Mouse (Mus musculus) T-helper 17 cell (primary cell): ENCODE results near the gene Nr4a1.

ENCODE experiments used
- in situ Hi-C, 2 experiments: fragments of 300-600 bp; cut with MboI, MseI; formaldehyde crosslinking; loops; 1 replicate in 1 of 2; 2 replicates in 1 of 2; pipeline ENCODE4 v1.15.1; 2025; ENCODE audit warnings: high pct_unique_total_duplicates in 2 of 2

Nr4a1 gene

DNA sequence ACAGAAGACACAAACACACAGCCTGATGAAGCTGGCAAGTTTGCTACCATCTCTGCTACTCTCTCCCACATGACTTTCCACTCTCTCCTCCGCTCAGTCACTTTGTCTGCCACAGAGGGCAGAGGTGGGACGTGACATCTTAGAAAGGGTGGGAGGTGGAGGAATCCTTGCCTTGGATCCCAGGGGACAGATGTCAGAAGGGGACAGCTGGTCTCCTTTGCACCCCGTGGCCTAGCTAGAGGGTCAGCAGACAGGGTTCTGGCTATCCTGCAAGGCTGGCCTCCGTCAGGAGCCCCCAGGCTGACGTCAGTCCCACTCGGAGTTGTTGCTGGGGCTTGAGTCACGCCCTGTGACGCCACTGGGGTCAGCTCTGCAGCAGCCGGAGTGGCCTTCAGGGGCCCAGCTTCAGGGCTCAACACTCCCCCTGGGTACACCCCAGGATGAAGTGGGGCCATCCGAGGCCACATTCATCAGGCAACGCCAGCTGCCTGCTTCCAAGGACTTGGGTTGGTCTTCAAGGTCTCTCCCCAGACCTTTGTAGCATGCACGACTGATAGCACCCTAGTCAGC lies 25.4 kb downstream of the Nr4a1 start:
- in situ Hi-C loops: loop anchor here in 1 of 2 experiments (5.0 kb wide), 1 partner anchor 37 kb away; no protein-coding TSS in a partner anchor

DNA sequence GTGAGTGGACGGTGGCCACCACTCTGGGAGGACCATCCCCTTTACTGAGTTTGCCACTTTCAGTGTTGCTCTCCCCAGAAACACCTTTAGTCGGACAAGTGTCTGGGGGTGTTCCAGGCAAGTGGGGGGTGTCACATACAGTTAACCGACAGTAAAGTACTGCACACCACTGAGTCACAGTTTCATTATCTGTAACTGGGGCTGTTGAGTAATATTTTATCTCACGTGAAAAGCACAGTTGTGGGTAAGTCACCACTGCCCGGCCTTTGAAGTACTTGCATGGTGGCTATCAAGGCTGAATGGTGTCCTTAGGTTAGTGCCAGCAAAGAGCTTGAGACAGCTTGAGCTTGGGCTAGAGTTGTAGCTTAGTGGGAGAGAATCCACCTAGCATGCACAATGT lies 28.4 kb downstream of the Nr4a1 start:
- in situ Hi-C loops: no loop called here

DNA sequence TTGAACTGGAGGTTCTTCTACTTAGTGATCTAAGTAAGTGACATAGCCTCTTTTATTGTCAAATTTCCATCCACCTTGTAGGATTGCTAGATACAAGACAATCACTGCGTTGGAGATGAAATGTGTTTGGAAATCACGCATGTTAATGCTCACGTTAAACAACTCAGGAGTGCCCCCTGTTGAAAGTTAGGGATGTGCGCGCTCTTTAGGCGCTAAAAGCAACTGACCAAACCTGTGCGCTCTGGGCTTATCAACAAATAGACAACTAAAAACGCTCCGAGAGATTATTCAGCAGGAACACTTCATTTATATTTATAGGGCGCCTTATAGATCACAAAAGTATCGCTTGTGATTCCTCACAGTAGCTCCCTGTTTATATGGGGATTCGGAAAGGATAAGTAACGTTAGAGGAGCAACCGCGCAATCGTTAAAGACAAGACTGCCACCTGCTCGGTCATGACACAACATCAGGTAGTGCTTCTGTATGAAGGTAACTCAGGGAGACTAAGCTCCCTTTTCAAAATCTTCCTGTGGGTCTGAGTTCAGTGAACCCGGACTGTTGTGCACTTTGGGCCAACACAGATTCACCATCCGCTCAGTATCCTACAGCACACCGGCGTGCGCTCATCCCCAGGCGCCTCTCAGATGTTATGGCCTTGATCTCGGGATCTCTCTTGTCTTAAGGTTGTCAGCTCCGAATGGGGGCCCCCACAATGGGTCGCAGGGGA lies 29.3 kb downstream of the Nr4a1 start:
- in situ Hi-C loops: no loop called here

DNA sequence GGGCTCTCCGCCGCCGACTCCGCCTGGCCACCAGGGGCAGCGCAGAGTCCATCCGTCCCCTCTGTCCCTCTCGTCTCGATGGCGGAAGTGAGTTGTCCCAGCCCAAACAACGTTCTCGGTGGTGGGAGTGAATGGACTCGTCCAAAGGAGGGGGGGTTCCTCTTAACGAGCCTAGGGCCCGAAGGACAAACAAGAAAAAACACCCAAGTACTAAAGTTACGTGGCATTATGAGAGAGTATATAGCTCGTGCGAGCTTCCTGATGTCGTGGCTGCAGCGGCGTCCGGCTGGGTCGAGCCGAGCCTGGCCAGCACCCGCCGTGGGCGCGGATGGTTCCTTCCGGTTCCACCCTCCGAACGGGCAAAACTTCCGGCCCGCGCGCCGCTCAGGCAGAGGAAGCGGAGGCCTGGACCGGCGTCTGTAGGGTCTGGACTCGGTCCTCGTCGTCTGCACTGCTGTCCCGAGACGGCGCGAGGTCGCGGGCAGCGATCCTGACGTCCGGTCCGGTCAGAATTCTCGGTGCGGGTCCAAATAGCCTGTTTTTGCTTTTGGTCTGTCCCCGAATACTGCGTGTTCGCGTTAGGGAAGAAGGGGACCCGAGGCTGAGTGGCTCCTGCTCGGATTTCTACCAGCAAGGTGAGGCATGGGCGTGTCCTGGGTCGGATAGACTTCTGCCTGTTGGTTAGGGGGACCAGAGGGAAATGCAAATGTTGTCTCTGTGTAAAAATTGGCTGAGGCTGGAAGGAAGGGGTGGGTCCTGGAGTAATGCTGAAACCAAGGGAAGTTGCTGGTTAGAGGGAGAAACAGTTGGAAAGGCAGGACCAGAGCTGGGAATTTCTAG lies 30.1 kb downstream of the Nr4a1 start, which contains the start of gene Atg101:
Atg101 (plus strand) TSS at position 362 of the 840 bp plus-strand sequence.
- in situ Hi-C loops: no loop called here

DNA sequence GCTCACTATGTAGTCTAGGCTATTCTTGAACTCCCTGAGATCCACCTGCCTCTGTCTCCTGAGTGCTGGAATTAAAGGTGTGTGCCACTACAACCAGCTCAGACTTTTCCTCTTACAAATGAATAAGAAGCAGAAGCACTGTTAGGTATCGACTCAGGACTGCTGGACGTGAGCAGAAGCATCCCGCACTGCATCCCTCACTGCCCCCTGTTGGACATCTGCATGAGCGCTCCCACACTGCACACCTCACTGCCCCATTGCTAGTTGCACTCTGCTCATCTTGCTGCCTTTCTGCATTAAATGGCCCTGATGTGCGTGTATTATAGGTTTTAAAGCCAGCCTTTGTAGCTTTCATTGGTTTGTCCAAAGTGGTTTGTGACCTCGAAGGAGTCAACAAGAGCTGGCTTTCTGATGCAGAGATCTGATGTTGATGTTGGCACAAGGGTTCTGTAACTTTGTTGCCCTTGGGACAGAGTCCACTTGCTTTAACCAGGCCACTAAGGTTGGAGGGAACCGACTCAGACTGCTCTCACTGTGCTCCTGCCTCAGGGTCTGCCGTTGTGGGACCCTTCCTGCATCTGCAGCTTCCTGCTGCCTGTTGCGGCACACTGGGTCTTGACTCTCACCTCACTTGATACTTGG lies 32.2 kb downstream of the Nr4a1 start:
- in situ Hi-C loops: no loop called here

DNA sequence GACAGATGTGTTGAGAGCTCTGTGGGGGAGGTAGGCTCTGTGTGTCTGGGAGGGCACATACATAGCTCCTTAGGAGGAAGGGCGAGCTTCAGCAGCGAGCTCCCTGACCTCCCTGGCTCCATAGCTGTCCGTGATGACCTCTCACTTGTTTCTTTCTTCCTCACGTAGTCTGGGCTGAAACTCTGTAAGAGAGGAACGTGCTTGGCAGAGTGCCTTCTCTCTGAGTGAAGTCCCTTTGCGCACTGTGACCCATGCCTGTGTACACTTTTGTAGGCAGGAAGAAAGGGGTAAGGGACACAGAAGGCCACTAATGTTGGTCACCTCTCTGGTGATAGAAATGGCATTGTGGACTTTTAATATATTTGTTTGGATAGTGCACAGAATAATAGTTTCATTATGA lies 33.3 kb downstream of the Nr4a1 start:
- in situ Hi-C loops: no loop called here

DNA sequence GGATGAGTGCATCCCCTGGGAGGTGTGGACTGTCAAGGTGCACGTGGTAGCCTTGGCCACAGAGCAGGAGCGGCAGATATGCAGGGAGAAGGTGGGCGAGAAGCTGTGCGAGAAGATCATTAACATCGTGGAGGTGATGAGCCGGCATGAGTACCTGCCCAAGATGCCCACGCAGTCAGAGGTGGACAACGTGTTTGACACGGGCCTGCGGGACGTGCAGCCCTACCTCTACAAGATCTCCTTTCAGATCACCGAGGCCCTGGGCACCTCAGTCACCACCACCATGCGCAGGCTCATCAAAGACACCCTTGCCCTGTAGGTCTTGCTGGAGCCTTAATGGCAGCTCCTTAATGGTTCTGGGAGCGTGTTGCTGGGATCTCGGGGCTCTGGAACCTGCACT lies 36.3 kb downstream of the Nr4a1 start:
- in situ Hi-C loops: no loop called here

DNA sequence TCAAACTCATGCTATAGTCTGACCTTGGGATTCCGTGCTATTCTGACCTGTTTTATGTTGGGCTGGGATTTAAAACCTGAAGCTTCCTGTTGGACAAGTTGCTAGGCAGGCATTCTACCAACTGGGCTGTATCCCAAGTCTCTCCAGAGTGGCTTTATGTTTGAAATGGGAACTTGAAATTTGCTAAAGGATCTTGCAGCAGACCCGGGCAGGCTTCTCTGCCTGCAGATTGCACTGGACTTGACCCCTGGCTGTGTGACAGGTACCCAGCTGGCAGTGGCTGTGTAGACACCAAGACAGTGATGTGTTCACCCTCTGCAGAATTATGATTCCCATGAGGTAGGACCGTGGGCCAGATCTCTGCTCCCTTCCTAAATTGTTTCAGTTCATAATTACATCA lies 37.9 kb downstream of the Nr4a1 start:
- in situ Hi-C loops: no loop called here

DNA sequence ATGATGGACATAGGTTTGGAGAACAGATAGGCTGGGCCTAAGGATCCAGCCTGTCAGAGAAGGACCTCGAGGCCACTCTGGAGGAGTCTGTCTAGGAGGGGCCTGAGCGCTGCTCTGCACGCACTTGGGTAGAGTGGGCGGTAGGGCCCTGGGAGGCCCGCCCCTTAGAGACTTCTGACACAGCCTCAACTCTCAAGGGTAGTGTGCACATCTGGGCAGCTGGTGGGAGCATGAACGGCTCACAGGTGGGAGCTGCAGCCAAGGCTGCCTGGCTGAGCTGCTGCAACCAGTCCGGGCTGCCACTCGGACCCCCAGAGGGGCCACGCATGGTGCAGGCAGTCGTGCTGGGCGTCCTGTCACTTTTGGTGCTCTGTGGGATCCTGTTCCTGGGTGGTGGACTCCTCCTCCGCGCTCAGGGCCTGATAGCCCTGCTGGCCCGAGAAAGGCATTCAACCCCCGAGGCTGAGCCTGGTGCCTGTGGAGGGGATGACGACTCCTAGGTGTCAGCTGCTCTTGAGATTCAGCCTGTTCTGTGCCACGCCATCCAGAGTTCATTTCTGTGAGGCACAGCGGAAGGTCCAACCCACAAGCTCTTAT lies 39.1 kb downstream of the Nr4a1 start, which contains the start of gene 6030408B16Rik:
6030408B16Rik (plus strand) TSS at position 188 of the 597 bp plus-strand sequence.
- in situ Hi-C loops: no loop called here

DNA sequence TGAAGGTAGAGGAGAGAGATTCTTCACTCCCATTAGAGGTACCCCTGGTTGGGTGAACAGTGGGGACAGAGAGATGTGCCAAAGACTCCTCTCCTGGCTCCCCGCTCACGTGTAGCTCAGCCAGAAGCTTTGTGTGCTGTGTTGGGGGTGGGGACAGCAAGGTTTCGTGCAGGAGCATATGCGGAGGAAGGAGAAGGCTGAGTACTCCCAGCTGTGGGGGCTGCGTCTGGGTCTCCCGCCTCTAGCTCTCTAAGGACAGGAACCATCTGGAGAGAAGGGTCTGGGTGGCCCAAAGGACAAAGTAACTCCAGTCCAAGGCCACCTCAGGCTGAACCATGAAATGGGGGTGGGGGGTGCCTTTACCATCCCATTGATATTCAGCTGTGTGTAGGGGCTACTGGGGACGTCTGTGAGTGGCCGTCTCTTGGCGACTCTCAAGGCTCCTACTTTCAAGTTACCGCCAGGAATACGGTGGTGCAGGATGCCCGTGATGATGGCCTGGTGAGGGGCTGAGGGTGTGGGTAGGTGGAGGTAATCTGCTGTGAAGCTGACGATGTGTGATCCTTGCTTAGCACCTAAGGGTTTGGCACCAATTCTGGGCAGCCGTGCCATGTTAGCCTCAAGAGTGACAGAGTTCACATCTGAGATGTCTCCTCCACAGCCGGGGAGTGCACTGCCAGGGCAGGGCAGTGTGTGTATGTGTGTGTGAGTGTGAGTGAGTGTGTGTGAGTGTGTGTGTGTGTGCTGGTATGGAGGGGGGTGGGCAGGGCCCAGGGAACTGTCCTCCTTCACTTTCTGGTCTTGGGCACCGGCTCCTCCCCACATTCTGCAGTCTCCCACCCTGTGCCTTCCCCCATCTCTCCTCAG lies 40.2 kb downstream of the Nr4a1 start:
- in situ Hi-C loops: no loop called here

DNA sequence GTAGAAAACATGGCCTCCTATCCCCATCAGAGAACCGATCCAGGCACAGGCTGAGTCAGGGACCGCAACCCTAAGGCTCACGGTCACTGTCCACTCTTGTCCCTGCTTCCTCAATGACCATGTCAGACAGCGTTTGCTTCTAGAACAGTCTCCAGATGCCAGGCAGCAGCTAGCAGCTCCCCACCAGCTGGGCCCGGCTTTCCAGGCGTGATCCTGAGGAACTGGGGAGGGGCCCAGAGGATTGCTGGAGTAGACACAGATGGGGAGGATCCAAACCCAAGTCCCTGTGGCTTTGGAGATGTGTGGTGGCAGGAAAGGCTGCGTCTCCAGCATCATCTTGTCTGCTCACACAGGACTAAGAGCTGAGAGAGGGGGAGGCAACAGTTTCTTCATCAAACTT lies 41.0 kb downstream of the Nr4a1 start:
- in situ Hi-C loops: no loop called here

DNA sequence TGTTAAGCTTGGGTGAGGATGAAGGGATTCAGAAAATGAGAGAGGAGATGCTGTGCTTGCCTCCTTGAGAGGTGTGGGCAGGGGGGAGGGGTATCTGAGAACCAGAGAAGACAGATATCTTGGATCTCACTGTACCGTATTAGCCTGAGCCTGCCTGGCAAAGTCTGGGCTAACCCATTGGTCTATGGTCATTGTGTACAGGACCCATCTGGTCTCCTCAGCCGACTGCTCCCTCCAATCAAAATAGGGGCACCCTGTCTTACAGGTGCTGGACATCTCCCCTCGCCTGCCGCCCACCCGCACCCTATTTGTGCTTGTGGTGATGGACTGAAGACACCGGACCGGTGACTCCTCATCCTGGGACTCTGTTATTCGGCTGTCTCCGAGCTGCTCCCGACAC lies 41.5 kb downstream of the Nr4a1 start:
- in situ Hi-C loops: no loop called here

DNA sequence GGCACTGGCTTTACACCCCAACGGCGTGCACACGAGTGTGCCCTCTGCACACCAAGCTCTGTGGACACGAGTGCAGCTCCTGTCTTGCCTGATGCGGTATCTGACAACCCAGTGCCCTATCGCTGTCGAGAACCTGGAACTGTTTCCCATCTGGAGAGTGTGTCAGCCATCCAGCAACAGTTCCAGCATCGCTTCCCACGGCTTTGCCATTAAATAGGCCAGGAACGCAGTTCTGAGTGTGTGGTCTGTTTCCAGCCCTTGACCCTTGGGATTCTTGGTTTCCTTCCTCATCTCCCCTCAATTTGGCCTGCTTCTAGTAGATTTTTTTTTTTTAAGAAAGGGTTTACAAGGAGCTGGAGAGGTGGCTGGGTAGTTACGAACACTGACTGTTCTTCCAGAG lies 42.0 kb downstream of the Nr4a1 start:
- in situ Hi-C loops: no loop called here

DNA sequence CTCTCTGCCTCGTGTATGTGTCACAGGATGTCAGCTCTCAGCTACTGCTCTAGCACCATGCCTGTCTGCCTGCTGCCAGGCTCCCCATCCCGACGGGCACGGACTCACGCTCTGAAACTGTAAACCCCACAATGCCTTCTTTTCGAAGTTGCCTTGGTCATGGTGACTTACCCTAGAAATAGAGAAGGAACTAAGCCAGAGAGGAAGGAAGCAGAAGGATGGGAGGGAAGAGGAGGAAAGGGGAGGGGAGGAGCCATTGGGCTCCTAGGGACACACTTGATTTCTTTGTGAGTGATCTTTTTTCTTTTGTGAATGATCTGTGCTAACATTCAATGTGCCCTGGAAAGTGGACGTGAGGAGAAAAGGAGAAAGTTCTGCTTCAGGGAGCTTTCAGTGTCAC lies 43.9 kb downstream of the Nr4a1 start:
- in situ Hi-C loops: no loop called here

DNA sequence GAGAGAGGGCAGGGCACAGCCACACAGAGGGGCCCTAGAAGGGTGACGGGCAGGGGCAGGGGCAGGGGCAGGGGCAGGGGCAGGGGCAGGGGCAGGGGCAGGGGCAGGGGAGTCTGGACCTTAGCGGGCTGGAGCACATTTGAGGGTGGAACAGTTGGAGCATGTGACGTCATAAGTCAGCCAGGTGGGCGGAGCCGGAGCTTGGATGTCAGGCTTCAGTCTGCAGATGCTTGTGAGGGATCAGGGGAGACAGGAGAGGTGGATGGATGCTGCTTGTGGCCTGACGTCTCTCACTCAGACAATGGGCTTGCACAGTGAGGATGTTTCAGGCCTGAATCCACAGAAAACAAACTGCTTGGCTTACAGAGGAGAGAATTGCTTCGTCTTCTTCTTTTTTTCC lies 44.5 kb downstream of the Nr4a1 start:
- in situ Hi-C loops: no loop called here

DNA sequence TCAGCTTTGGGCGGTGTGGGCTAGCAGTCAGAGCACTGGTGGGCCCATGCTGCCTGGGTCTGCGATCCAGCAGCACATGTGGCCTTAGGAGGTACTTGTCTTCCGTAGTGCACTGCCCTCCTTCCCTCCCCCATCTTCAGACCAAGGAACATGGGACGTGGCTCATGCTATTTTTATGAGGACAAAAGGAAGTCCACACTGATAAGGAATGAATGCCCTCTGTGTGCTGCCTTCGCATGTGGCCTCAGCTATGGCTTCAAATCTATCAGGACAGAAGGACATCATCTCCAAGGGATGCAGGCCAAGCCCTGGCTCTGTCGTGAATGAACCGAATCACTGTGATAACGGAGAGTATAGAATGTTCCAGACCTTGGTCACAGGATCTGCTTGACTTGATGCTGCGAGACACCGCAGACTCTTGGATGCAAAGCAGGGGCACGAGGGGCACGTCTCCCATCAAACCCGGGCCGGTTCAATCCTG lies 45.5 kb downstream of the Nr4a1 start:
- in situ Hi-C loops: no loop called here

DNA sequence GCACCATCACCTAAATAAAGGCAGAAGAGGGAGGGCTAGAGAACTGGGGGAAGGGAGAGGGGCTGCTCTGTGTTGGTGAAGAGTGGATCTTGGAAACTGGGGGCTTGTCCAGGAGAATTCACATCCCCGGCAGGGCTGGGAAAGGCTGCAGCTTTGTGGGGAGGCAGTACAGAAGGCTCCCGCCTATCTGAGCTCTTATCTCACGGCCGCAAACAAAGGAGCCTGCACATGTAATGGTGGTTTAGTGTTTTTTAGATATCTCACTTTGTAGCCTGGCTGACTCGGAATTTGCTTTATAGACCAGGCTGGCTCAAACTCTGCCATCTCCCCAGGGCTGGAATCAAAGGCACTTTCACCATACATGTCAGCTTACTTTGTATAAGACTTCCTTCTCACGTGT lies 46.1 kb downstream of the Nr4a1 start:
- in situ Hi-C loops: no loop called here

DNA sequence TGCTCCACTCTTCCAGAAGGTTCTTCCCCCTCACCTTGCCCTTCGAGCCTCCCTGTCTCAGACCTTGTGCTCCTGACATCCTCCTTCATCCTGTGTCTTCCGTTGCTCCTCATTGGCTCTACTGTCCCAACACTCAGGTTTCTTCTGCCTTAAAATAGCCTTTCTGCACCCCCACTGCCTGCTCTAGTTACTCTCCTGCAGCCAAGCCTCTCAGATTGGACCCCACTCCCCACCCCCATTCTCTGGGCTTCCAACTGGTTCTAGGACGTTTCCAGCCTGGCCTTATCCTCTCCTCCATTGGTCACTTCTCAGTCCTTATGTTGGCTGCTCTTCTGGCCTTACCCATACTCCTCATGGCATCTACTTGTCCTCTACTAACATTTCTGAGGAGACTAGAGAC lies 48.1 kb downstream of the Nr4a1 start:
- in situ Hi-C loops: no loop called here

DNA sequence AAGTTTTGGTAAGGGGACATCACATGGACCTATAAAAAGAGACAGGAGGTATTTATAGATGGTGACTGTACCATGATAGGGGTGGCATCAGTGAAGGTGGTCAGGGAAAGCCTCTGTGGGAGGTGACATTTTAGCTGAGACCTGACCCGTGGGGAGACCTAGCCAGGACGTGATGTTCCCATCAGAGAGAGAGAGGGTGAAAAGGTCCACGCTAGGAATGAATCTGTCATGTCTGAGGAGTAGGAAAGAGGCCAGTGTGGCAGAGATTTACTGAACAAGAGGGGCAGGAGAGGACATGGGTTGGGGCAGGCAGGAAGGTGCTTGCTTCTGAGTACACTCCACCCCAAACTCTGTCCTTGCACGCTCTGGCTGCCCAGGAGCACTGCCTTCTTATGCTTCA lies 49.8 kb downstream of the Nr4a1 start:
- in situ Hi-C loops: no loop called here

DNA sequence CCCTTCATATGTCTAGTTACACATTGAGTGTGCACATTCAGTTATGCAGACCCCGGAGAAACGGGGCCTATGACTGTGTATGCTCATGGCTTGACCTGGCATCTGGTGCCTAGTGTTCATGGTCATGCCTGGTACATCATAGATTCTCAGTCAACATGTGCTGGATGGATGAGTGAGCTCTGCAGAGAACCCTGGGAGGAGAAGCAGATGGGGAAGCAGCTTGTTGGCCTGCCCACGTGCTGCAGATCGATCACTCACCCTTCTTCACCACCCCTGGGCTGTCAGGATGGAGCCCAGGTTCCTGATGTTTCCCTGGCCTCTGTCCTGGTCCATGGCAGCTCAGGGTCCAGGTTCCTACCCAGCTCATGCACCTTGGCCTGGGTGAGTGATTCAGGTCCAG lies 52.4 kb downstream of the Nr4a1 start:
- in situ Hi-C loops: no loop called here
